Mouse (Mus musculus) brain, embryonic 14.5 days (tissue): ENCODE results near the gene Smpd4.

Source experiments
- CTCF ChIP-seq: fragments of 200-500 bp; IDR thresholded peaks from 2 replicates; pipeline ENCODE4 v1.5.1; 2012; ENCODE audit warnings: inconsistent platforms, mild to moderate bottlenecking, moderate library complexity, borderline replicate concordance; ENCODE audit not compliant: insufficient read depth, insufficient read length; ENCODE audit errors: extremely low read depth
- POLR2A ChIP-seq: fragments of 200-500 bp; IDR thresholded peaks from 2 replicates; pipeline ENCODE4 v1.6.1; 2012; ENCODE audit warnings: mild to moderate bottlenecking, inconsistent platforms, borderline replicate concordance; ENCODE audit not compliant: poor library complexity, insufficient read depth, insufficient read length, severe bottlenecking; ENCODE audit errors: extremely low read depth

- TF ChIP-seq POLR2A (no peak), CTCF (no peak)
These were observed 34.6 kb upstream of the Smpd4 start for GRCm38 (mm10) chr16:17584555-17584954.
